Mouse (Mus musculus) ES-Bruce4 (cell line): ENCODE data around the gene Lmx1b.

Source experiments
- CTCF ChIP-seq: IDR thresholded peaks from one replicate; pipeline ENCODE4 v1.8.1; 2011; ENCODE audit warnings: low read depth, low read length
- POLR2A ChIP-seq: IDR thresholded peaks from one replicate; pipeline ENCODE4 v1.8.1; 2011; ENCODE audit warnings: low read length; ENCODE audit not compliant: insufficient read depth

- no peak for TF ChIP-seq POLR2A
- no peak for TF ChIP-seq CTCF
Measured at GRCm38 (mm10) chr2:33639301-33640170, 775 bp downstream of the Lmx1b start.
